Mouse (Mus musculus) midbrain, embryonic 14.5 days (tissue): ENCODE results near the gene Slc25a10. TPM values are rescaled to one million over a fixed set of nuclear protein-coding genes. Genes with fewer than 3 reads are reported as not detected.

Source experiments
- ATAC-seq: fragments of 200-750 bp; cut with Nextera tagmentation; 2 replicates; pipeline ENCODE4 v1.8.0; 2017; ENCODE audit warnings: moderate number of reproducible peaks, moderate library complexity; ENCODE audit not compliant: low FRiP score, low TSS enrichment
- DNase-seq: peaks from one replicate; pipeline ENCODE4 v3.0.0-alpha.2; 2015
- H3K27ac ChIP-seq: fragments of 300-500 bp; sonication (generic); replicated peaks from 2 replicates; pipeline ENCODE4 v1.5.1; 2014; ENCODE audit warnings: mild to moderate bottlenecking, low read depth, low read length, moderate library complexity
- H3K27me3 ChIP-seq: fragments of 300-500 bp; sonication (generic); 2 replicates; pipeline ENCODE4 v1.6.1; 2014; ENCODE audit warnings: low read length, control low read depth, mixed read lengths; ENCODE audit not compliant: control insufficient read depth, insufficient read depth
- H3K36me3 ChIP-seq: fragments of 300-500 bp; sonication (generic); 2 replicates; pipeline ENCODE4 v1.6.1; 2014; ENCODE audit warnings: low read length, control low read depth; ENCODE audit not compliant: control insufficient read depth, insufficient read depth
- H3K4me1 ChIP-seq: fragments of 300-500 bp; sonication (generic); 2 replicates; pipeline ENCODE4 v1.6.1; 2014; ENCODE audit warnings: mild to moderate bottlenecking, antibody characterized with exemption, low read length, control low read depth; ENCODE audit not compliant: control insufficient read depth, insufficient read depth
- H3K4me2 ChIP-seq: fragments of 300-500 bp; sonication (generic); 2 replicates; pipeline ENCODE4 v1.6.1; 2014; ENCODE audit warnings: mild to moderate bottlenecking, low read length, moderate library complexity
- H3K4me3 ChIP-seq: fragments of 300-500 bp; sonication (generic); replicated peaks from 2 replicates; pipeline ENCODE4 v1.5.1; 2014; ENCODE audit warnings: low read depth, low read length
- H3K9ac ChIP-seq: fragments of 300-500 bp; sonication (generic); replicated peaks from 2 replicates; pipeline ENCODE4 v1.6.1; 2014; ENCODE audit warnings: mild to moderate bottlenecking, low read length, moderate library complexity
- H3K9me3 ChIP-seq: fragments of 300-500 bp; sonication (generic); 2 replicates; pipeline ENCODE4 v1.6.1; 2016; ENCODE audit warnings: low read length, control low read depth, mixed read lengths; ENCODE audit not compliant: control insufficient read depth
- WGBS: fragments of 180-500 bp; shearing (Covaris S2); extraction: QIAGEN DNeasy Blood & Tissue Kit; methylation state at CpG from one replicate; pipeline ENCODE4 v1.1.7; 2014; 5-methylcytosine and 5-hydroxymethylcytosine counted together
- polyA plus RNA-seq: library from polyadenylated mRNA; unstranded; fragments of >200 nt; fragmentation: Nextera tagmentation; extraction: Ambion mirVana; gene quantifications from 2 replicates; pipeline ENCODE4 v1.2.1, GENCODE M21; 2014

Gene Slc25a10
- polyA plus RNA-seq, 1 experiment from 2014 or later, result 28.4 TPM

DNA sequence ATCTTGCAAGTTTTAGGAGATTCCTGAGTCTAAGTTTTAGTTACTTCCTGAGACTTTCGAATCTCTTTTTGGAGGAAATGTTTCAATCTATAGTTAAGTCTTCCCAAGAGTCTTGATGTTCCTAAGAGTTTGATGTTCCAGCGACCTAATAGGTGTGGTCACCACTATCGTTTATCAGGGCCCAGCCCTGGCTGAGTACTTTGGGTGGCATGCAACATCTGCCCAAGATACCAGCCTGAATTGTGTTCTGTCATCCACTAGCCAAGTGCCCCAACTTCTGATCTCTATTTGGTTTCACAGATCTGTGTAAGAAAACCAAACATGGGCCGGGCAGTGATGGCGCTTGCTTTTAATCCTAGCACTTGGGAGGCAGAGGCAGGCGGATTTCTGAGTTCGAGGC, 36.2 kb upstream of the Slc25a10 start:
- DNase-seq, result no peak
- H3K9me3 ChIP-seq, result no peaks in the 10 kb centered on the region
- H3K4me1 ChIP-seq, result peaks cover 17% of the 10 kb centered on the region
- no peak overlapping the region for H3K27ac ChIP-seq
- WGBS, result 94% methylated on average over 7 of the region's 7 CpGs
- ATAC-seq, result no peak
- no peak overlapping the region for H3K4me3 ChIP-seq
- peaks cover 3% of the 10 kb centered on the region; the same call in 1 of the 2 replicates for H3K36me3 ChIP-seq
- no peak overlapping the region for H3K4me2 ChIP-seq
- H3K9ac ChIP-seq, result no peak overlapping the region
- no peaks in the 10 kb centered on the region for H3K27me3 ChIP-seq

- DNase-seq (no peak), ATAC-seq (no peak)
- H3K27me3 ChIP-seq, result no peaks in the 10 kb centered on the region
- H3K9me3 ChIP-seq, result no peaks in the 10 kb centered on the region
- peak overlapping the region; percentile 96 for H3K4me2 ChIP-seq
- peaks cover 17% of the 10 kb centered on the region for H3K4me1 ChIP-seq
- H3K4me3 ChIP-seq, result peak overlapping the region; percentile 90
- peaks cover 21% of the 10 kb centered on the region for H3K36me3 ChIP-seq
- WGBS, result 36% methylated on average over 14 of the region's 14 CpGs
- H3K27ac ChIP-seq, result peak overlapping the region; percentile 82
- peak overlapping the region; percentile 94 for H3K9ac ChIP-seq
Observed at GRCm38 (mm10) chr11:120457370-120457769, 34.3 kb upstream of the Slc25a10 start.

- Histone ChIP-seq H3K4me2 (peak within 1 kb of the TSS; percentile 96), H3K36me3 (peaks cover 27% of the 10 kb centered on the region), H3K27me3 (no peaks in the 10 kb centered on the region), H3K9ac (peak within 1 kb of the TSS; percentile 94), H3K4me3 (peak within 1 kb of the TSS; percentile 90), H3K4me1 (peaks cover 17% of the 10 kb centered on the region), H3K9me3 (no peaks in the 10 kb centered on the region), H3K27ac (peak within 1 kb of the TSS; percentile 82)
- ATAC-seq (peak; percentile 80; the same call in 1 of the 2 replicates), DNase-seq (peak; percentile 93)
- 4% methylated on average over 62 of the region's 62 CpGs for WGBS
Observed at GRCm38 (mm10) chr11:120457772-120458751, 33.6 kb upstream of the Slc25a10 start, which contains the start of the genes Oxld1 and Ccdc137. Gene Oxld1 (minus strand): TSS chr11:120458068. Gene Ccdc137 (plus strand): TSS chr11:120458115.

DNA sequence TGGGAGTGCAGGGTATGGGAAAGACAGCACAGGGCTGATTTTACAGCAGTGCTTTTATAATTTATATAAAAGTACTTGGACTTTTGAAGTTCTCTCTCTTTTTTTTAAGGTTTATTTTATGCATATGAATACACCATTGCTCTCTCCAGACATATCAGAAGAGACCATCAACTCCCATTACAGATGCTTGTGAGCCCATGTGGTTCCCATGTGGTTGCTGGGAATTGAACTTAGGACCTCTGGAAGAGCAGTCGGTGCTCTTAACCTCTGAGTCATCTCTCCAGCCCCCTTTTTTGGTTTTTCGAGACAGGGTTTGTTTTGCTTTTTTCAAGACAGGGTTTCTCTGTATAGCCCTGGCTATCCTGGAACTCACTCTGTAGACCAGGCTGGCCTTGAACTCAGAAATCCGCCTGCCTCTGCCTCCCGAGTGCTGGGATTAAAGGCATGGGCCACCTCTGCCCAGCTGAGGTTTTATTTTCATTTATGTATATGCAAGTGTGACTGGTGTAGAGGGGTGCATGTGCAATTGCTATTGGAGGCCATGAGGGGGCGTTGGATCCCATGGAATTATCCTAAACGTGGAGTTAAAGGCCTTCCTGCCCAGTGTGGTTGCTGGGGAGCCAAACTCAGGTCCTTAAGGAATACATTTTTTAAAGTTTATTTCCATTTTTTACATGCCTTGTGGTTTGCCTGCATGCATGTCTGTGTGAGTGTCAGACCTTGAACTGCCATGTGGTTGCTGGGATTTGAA, 32.6 kb upstream of the Slc25a10 start:
- Histone ChIP-seq H3K4me1 (peaks cover 17% of the 10 kb centered on the region), H3K9me3 (no peaks in the 10 kb centered on the region), H3K4me3 (peak overlapping the region; percentile 90), H3K27me3 (no peaks in the 10 kb centered on the region), H3K36me3 (peaks cover 36% of the 10 kb centered on the region), H3K4me2 (peak overlapping the region; percentile 96), H3K27ac (no peak overlapping the region), H3K9ac (peak overlapping the region; percentile 94)
- DNase-seq (no peak), ATAC-seq (no peak)
- WGBS, result 69% methylated on average over 6 of the region's 6 CpGs

DNA sequence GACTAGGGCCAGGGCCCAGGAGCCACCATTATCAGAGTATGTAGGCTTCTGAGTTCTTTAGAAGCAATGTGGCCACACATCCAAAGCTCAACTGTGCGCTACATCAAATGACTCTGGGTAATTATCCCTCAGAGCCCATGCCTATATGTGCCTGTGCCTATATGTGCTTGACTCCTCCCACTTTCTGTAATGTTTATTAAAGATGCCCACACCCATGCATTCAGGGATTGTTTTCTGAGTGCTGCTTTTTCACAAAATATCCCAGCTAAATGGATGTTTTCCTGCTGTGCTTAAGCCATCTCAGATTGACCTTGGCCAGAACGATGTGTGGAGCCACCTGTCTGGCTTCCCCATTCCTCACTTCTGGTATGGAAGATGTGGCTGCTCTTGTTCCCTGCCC, 28.1 kb upstream of the Slc25a10 start:
- Histone ChIP-seq H3K4me1 (peaks cover 23% of the 10 kb centered on the region), H3K27ac (no peak overlapping the region), H3K36me3 (peaks cover 49% of the 10 kb centered on the region), H3K9me3 (no peaks in the 10 kb centered on the region), H3K9ac (no peak overlapping the region), H3K4me3 (no peak overlapping the region), H3K27me3 (no peaks in the 10 kb centered on the region), H3K4me2 (no peak overlapping the region)
- 91% methylated on average over 2 of the region's 2 CpGs for WGBS
- DNase-seq (no peak), ATAC-seq (no peak)

- ATAC-seq (no peak), DNase-seq (no peak)
- Histone ChIP-seq H3K4me1 (peaks cover 20% of the 10 kb centered on the region), H3K4me3 (no peak overlapping the region), H3K4me2 (no peak overlapping the region), H3K9ac (no peak overlapping the region), H3K27me3 (no peaks in the 10 kb centered on the region), H3K9me3 (no peaks in the 10 kb centered on the region), H3K27ac (no peak overlapping the region), H3K36me3 (peaks cover 52% of the 10 kb centered on the region)
- 89% methylated on average over 5 of the region's 5 CpGs for WGBS
Observed at GRCm38 (mm10) chr11:120464365-120464764, 27.3 kb upstream of the Slc25a10 start.

DNA sequence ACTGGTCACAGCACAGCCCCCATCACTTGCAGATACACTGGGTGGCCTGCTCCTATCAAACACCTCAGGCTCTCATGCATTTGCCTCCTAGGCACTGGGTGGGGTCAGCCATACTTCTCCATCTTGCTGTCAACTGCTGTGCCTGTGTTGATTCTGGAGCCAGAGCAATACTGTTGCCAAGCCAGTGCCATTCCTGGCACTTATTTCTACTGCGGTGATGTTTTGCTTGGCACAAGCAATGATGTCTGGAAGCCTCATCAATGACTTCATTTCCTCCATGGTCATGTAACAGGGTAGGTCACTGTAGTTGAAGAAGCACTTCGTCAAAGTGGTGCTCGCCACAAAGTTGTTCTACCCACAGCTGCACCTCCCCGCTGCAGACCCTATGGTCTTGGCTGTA, 26.1 kb upstream of the Slc25a10 start:
- no peak for DNase-seq
- no peaks in the 10 kb centered on the region for H3K9me3 ChIP-seq
- WGBS, result 93% methylated on average over 4 of the region's 4 CpGs

GRCm38 (mm10) chr11:120467051-120467735, 24.4 kb upstream of the Slc25a10 start, which contains the start of gene Arl16:
Gene Arl16 (minus strand): TSS chr11:120467607.
- Histone ChIP-seq H3K9ac (peak within 1 kb of the TSS; percentile 85), H3K9me3 (no peaks in the 10 kb centered on the region), H3K4me3 (peak within 1 kb of the TSS; percentile 71), H3K27ac (peak within 1 kb of the TSS; percentile 82), H3K27me3 (no peaks in the 10 kb centered on the region), H3K4me2 (peak within 1 kb of the TSS; percentile 96), H3K36me3 (peaks cover 60% of the 10 kb centered on the region), H3K4me1 (peaks cover 20% of the 10 kb centered on the region)
- DNase-seq (peak; percentile 99), ATAC-seq (peak; percentile 100)
- under 1% methylated on average over 54 of the region's 54 CpGs for WGBS

More for the DNA sequence above, 26.1 kb upstream of the Slc25a10 start:
- H3K27me3 ChIP-seq, result no peaks in the 10 kb centered on the region
- H3K9ac ChIP-seq, result no peak overlapping the region
- no peak for ATAC-seq
- no peak overlapping the region for H3K4me2 ChIP-seq
- peaks cover 20% of the 10 kb centered on the region for H3K4me1 ChIP-seq
- peaks cover 60% of the 10 kb centered on the region for H3K36me3 ChIP-seq
- H3K4me3 ChIP-seq, result no peak overlapping the region
- no peak overlapping the region for H3K27ac ChIP-seq
